ENCODE assay signal across 10 mouse cellular contexts in genomic region chr2:132512977-132513351, GRCm38 (mm10).
A peak's percentile ranks its signal among the peaks of the same experiment; 100 is the strongest.
DNase-seq lines count a peak whose midpoint lies in the region; ATAC-seq and TF ChIP-seq lines count a peak whose summit lies in the region.
"Had no signal": no experiment of that assay in that cellular context is flagged by ENCODE, and none has a peak within 500 bp of the region (broad histone marks: within the 10 kb centered on the region; RNA-seq: fewer than 3 reads in every experiment).

No protein-coding gene starts in this region.

- H3K9ac ChIP-seq in heart, postnatal 0 days (replicated peaks; ENCODE audit: low read depth, low read length) = no peak overlapping the region
- no peak overlapping the region for H3K9ac ChIP-seq in embryonic facial prominence, embryonic 14.5 days (ENCODE audit: low read depth, low read length)
- H3K9ac ChIP-seq: hindbrain, embryonic 14.5 days; neural tube, embryonic 13.5 days had no signal

- TF ChIP-seq CTCF in heart, postnatal 0 days (IDR thresholded peaks at IDR 0.05; ENCODE audit: low read depth) = no peak
- no peak for TF ChIP-seq CTCF in spleen, adult 2 months (IDR thresholded peaks at IDR 0.05; ENCODE audit: extremely low read depth, insufficient read depth, insufficient read length, insufficient replicate concordance)
- no peak for TF ChIP-seq CTCF in olfactory bulb, adult 2 months (IDR thresholded peaks at IDR 0.05; ENCODE audit: insufficient read depth, low read depth, low read length)

- peak overlapping the region; percentile 35; the same call in 1 of the 2 replicates for H3K4me2 ChIP-seq in heart, postnatal 0 days (ENCODE audit: low read depth, low read length)
- peak overlapping the region; percentile 33; the same call in 1 of the 2 replicates for H3K4me2 ChIP-seq in embryonic facial prominence, embryonic 14.5 days (ENCODE audit: low read depth, low read length)
- H3K4me2 ChIP-seq: hindbrain, embryonic 14.5 days; neural tube, embryonic 13.5 days had no signal

- WGBS in heart, postnatal 0 days = 71% methylated on average over 11 of the region's 11 CpGs
- 35% methylated on average over 11 of the region's 11 CpGs for WGBS in spleen, adult 2 months
- WGBS in embryonic facial prominence, embryonic 14.5 days = 58% methylated on average over 11 of the region's 11 CpGs
- WGBS in olfactory bulb, adult 2 months = 49% methylated on average over 11 of the region's 11 CpGs

- peak overlapping the region; percentile 33; the same call in 1 of the 2 replicates for H3K27ac ChIP-seq in heart, postnatal 0 days (ENCODE audit: low read depth)
- peak overlapping the region; percentile 96 for H3K27ac ChIP-seq in spleen, adult 2 months (ENCODE audit: insufficient read depth, low read length)
- H3K27ac ChIP-seq in embryonic facial prominence, embryonic 14.5 days (replicated peaks; ENCODE audit: low read depth, low read length) = no peak overlapping the region
- H3K27ac ChIP-seq in olfactory bulb, adult 2 months (ENCODE audit: insufficient read depth, low read depth, low read length) = peak overlapping the region; percentile 10; the same call in 1 of the 2 replicates
- H3K27ac ChIP-seq: hindbrain, embryonic 14.5 days; neural tube, embryonic 13.5 days had no signal

- no peak for TF ChIP-seq POLR2A in spleen, adult 2 months (IDR thresholded peaks at IDR 0.05; ENCODE audit: low read depth, low read length)
- no peak for TF ChIP-seq POLR2A in olfactory bulb, adult 2 months (IDR thresholded peaks at IDR 0.05; ENCODE audit: insufficient read depth, low read depth, low read length)

- H3K4me1 ChIP-seq in heart, postnatal 0 days (ENCODE audit: control insufficient read depth, insufficient read depth) = no peaks in the 10 kb centered on the region; the same call in 1 of the 2 replicates
- peaks cover 21% of the 10 kb centered on the region; the same call in 1 of the 2 replicates for H3K4me1 ChIP-seq in spleen, adult 2 months (ENCODE audit: control insufficient read depth, insufficient read depth, insufficient read length)
- no peaks in the 10 kb centered on the region for H3K4me1 ChIP-seq in embryonic facial prominence, embryonic 14.5 days (ENCODE audit: control insufficient read depth, insufficient read depth, low read length)
- H3K4me1 ChIP-seq in olfactory bulb, adult 2 months (ENCODE audit: control insufficient read depth, insufficient read depth, low read length) = peaks cover 23% of the 10 kb centered on the region
- H3K4me1 ChIP-seq: neural tube, embryonic 13.5 days had no signal

- H3K4me3 ChIP-seq in heart, postnatal 0 days (ENCODE audit: low read depth, low read length) = no peak overlapping the region
- no peak overlapping the region for H3K4me3 ChIP-seq in spleen, adult 2 months (ENCODE audit: extremely low read depth, insufficient read depth, insufficient read length)
- H3K4me3 ChIP-seq in embryonic facial prominence, embryonic 14.5 days (ENCODE audit: low read depth, low read length) = no peak overlapping the region
- no peak overlapping the region; the same call in 1 of the 2 replicates for H3K4me3 ChIP-seq in olfactory bulb, adult 2 months (ENCODE audit: insufficient read depth, low read depth, low read length)
- H3K4me3 ChIP-seq: neural tube, embryonic 13.5 days had no signal

- TF ChIP-seq EP300 in heart, postnatal 0 days (IDR thresholded peaks at IDR 0.05; ENCODE audit: low read depth) = no peak

- no peak for DNase-seq in heart, postnatal 0 days (ENCODE audit: low spot score)
- DNase-seq in heart, adult 11 months = no peak
- no peak for DNase-seq in spleen, adult 2 months (ENCODE audit: low read depth in 1 of 2, low spot score in 2 of 2)
- no peak for DNase-seq in spleen, postnatal 14 days (ENCODE audit: low spot score in 2 of 2)
- DNase-seq in embryonic facial prominence, embryonic 14.5 days (ENCODE audit: low spot score) = no peak
- DNase-seq in kidney, postnatal 14 days = no peak
- DNase-seq: kidney, postnatal 36 days had no signal

- H3K27me3 ChIP-seq in heart, postnatal 0 days (ENCODE audit: control insufficient read depth, insufficient read depth, low read length) = no peaks in the 10 kb centered on the region
- no peaks in the 10 kb centered on the region for H3K27me3 ChIP-seq in spleen, adult 2 months (ENCODE audit: control insufficient read depth, insufficient read depth, low read length)
- H3K27me3 ChIP-seq in embryonic facial prominence, embryonic 14.5 days (replicated peaks; ENCODE audit: control insufficient read depth, insufficient read depth, low read length) = no peaks in the 10 kb centered on the region; the same call in 1 of the 2 replicates
- H3K27me3 ChIP-seq: neural tube, embryonic 13.5 days had no signal

- ATAC-seq in heart, postnatal 0 days (ENCODE audit: insufficient read depth, low read depth) = no peak
- no peak for ATAC-seq in embryonic facial prominence, embryonic 14.5 days (ENCODE audit: low read depth)

- no peaks in the 10 kb centered on the region for H3K36me3 ChIP-seq in heart, postnatal 0 days (replicated peaks; ENCODE audit: control insufficient read depth, insufficient read depth, low read length)
- H3K36me3 ChIP-seq in spleen, adult 2 months (ENCODE audit: control insufficient read depth, insufficient read depth, low read length) = no peaks in the 10 kb centered on the region
- H3K36me3 ChIP-seq in embryonic facial prominence, embryonic 14.5 days (ENCODE audit: control insufficient read depth, insufficient read depth, low read length) = no peaks in the 10 kb centered on the region
- H3K36me3 ChIP-seq: neural tube, embryonic 13.5 days had no signal

- H3K9me3 ChIP-seq in heart, postnatal 0 days (replicated peaks; ENCODE audit: control insufficient read depth, low read length) = no peaks in the 10 kb centered on the region
- H3K9me3 ChIP-seq in embryonic facial prominence, embryonic 14.5 days (ENCODE audit: control insufficient read depth, low read length) = no peaks in the 10 kb centered on the region
- H3K9me3 ChIP-seq: neural tube, embryonic 13.5 days had no signal
